Mouse (Mus musculus): ENCODE measurements at regions not wholly inside any gene's neighbourhood (a gene's known extent, or its start where the extent isn't known, plus 50 kb on each side); places are given as distances from the start of the nearest gene placed in this dataset.

GRCm38 (mm10) chr11:8229787-8230186, 434.5 kb downstream of the Tns3 start:
- DNase-seq (ENCODE audit: extremely low spot score in 1 of 2, low spot score in 1 of 2), result peak in 1 of 2 experiments; percentile 23

- no peak for DNase-seq (ENCODE audit: extremely low spot score in 1 of 2, low spot score in 1 of 2)
These were observed 436.4 kb downstream of the Tns3 start for GRCm38 (mm10) chr11:8227772-8228425.

GRCm38 (mm10) chr11:8224366-8224765, 440.0 kb downstream of the Tns3 start:
- no peak for DNase-seq (ENCODE audit: extremely low spot score in 1 of 2, low spot score in 1 of 2)

DNA sequence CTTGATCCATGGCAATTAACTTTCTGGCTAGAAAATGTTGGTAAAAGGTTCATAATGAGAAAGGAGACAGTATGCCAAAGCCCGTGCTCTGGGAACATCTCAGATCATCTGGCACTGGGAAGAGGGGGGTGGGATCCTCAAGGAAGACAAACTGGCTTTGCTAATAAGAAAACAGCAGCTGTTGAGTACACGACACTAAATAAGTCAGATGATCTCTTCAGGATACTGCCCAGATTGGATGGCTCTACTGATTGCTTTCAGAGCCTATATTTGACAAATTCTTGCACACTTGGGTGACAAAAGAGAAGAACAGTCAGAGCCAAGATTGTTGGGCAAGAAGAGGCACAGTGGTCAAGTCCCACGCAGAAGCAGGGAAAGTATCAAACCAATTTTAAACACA, 443.7 kb downstream of the Tns3 start:
- no peak for DNase-seq (ENCODE audit: extremely low spot score in 1 of 2, low spot score in 1 of 2)

- DNase-seq (ENCODE audit: extremely low spot score in 1 of 2, low spot score in 1 of 2), result no peak
These were observed 444.4 kb downstream of the Tns3 start for GRCm38 (mm10) chr11:8219911-8220310.

- DNase-seq (ENCODE audit: extremely low spot score in 1 of 2, low spot score in 1 of 2), result peak in 1 of 2 experiments; percentile 29
These were observed 448.7 kb downstream of the Tns3 start for GRCm38 (mm10) chr11:8215634-8216033.

GRCm38 (mm10) chr11:8214305-8214903, 449.9 kb downstream of the Tns3 start:
- peak in 1 of 2 experiments; percentile 5 for DNase-seq (ENCODE audit: extremely low spot score in 1 of 2, low spot score in 1 of 2)

DNA sequence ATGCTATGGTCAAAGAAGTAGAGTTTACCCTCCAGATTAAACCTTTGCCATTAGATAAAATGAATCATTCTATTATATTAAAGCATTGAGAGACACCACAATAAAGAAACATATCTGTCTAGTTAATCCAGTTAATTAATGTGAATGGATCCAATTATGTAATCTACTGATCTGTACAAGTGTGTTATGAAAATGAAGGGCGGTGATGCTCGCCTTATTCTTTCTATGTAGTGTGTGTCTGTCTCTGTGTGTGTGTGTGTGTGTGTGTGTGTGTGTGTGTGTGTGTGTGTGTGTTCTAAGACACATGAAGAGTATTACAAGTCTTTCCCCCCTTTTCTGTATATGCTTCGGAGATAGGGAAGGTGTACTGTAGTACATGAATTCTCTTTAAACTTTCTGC, 451.2 kb downstream of the Tns3 start:
- DNase-seq (ENCODE audit: extremely low spot score in 1 of 2, low spot score in 1 of 2), result no peak

DNA sequence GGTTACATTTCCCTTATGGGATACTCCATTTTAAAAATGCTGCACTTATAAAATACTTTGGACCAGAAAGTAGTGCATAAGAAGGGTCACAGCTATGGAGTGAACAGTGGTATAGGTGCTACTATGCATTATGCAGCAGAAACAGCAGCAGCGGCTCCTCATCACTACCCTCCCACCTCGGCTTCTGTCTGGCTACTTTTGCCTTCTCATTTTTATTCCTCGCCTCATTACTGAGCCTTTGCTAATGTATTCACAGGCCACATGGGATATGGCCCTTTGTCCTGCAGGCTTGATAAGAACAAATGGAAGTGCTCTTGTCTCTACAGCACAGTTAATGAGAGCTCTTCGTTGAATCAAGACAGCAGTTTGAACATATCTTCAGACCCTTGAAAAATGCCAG, 451.6 kb downstream of the Tns3 start:
- no peak for DNase-seq (ENCODE audit: extremely low spot score in 1 of 2, low spot score in 1 of 2)

DNA sequence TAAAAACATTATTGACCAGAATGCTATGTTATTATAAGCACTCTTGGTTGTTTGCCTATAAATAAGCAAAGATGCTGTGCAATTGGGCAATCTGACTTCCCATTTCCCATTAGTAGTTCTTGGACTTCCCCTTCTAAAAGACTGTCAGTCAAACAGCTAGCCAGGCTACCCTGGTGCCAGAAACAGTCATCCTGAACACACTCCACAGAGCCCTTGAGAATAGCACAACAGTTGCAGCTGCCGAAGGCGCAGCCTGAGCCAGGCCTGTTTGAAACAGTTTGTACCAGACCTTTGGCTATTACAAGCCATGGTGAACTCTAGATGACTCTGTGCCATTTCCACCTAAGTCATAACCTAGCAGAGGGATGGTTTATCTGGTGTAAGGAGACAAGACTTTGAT, 455.3 kb downstream of the Tns3 start:
- no peak for DNase-seq (ENCODE audit: extremely low spot score in 1 of 2, low spot score in 1 of 2)

- DNase-seq (ENCODE audit: extremely low spot score in 1 of 2, low spot score in 1 of 2), result no peak
These were observed 465.0 kb downstream of the Tns3 start for GRCm38 (mm10) chr11:8199293-8199692.

Data from frontal cortex, adult 2 months (tissue).